Mouse (Mus musculus) telencephalon, adult 2 months (tissue): ENCODE data around the gene Ssu2.

Source experiments
- DNase-seq: peaks from one replicate; pipeline ENCODE4 v3.0.0-alpha.2; 2011; ENCODE audit warnings: low read depth, low spot score

Ssu2 gene

GRCm38 (mm10) chr6:112387947-112388346 lies at the start of gene Ssu2:
Gene Ssu2, minus strand, starts transcription at chr6:112388023.
- no peak for DNase-seq

- DNase-seq, result peak; percentile 22
These were observed 38.4 kb upstream of the Ssu2 start for GRCm38 (mm10) chr6:112426018-112426732.

- DNase-seq, result peak; percentile 68
These were observed 36.1 kb upstream of the Ssu2 start for GRCm38 (mm10) chr6:112423746-112424501.

GRCm38 (mm10) chr6:112420883-112421282 lies 33.1 kb upstream of the Ssu2 start:
- DNase-seq, result no peak

- peak; percentile 46 for DNase-seq
These were observed 31.5 kb upstream of the Ssu2 start for GRCm38 (mm10) chr6:112419333-112419732.

GRCm38 (mm10) chr6:112404111-112404510 lies 16.3 kb upstream of the Ssu2 start:
- no peak for DNase-seq

GRCm38 (mm10) chr6:112401953-112402683 lies 14.3 kb upstream of the Ssu2 start:
- DNase-seq, result peak; percentile 74

GRCm38 (mm10) chr6:112397351-112397750 lies 9.5 kb upstream of the Ssu2 start:
- no peak for DNase-seq

GRCm38 (mm10) chr6:112396352-112396751 lies 8.5 kb upstream of the Ssu2 start:
- no peak for DNase-seq

GRCm38 (mm10) chr6:112388385-112388784 lies 562 bp upstream of the Ssu2 start:
- DNase-seq, result no peak

GRCm38 (mm10) chr6:112386260-112386659 lies 1.6 kb downstream of the Ssu2 start:
- DNase-seq, result peak; percentile 18

- no peak for DNase-seq
These were observed 4.7 kb downstream of the Ssu2 start for GRCm38 (mm10) chr6:112382990-112383685.

GRCm38 (mm10) chr6:112379054-112379453 lies 8.8 kb downstream of the Ssu2 start:
- no peak for DNase-seq

- DNase-seq, result no peak
These were observed 12.0 kb downstream of the Ssu2 start for GRCm38 (mm10) chr6:112375661-112376392.

GRCm38 (mm10) chr6:112373886-112374585 lies 13.8 kb downstream of the Ssu2 start:
- DNase-seq, result peak; percentile 21

GRCm38 (mm10) chr6:112365294-112365693 lies 22.5 kb downstream of the Ssu2 start:
- DNase-seq, result no peak

GRCm38 (mm10) chr6:112364581-112364980 lies 23.2 kb downstream of the Ssu2 start:
- DNase-seq, result peak; percentile 23

GRCm38 (mm10) chr6:112362349-112362958 lies 25.4 kb downstream of the Ssu2 start:
- DNase-seq, result peak; percentile 32

- peak; percentile 64 for DNase-seq
These were observed 27.1 kb downstream of the Ssu2 start for GRCm38 (mm10) chr6:112360676-112361075.

- DNase-seq, result no peak
These were observed 28.5 kb downstream of the Ssu2 start for GRCm38 (mm10) chr6:112359341-112359740.
